In genomic region chr19:27216318-27216717, GRCm38 (mm10) we compare ENCODE assay signal across 8 mouse cellular contexts. TPM values are rescaled to one million over a fixed set of nuclear protein-coding genes. Genes with fewer than 3 reads are reported as not detected.
DNase-seq lines count a peak whose midpoint lies in the region; ATAC-seq and TF ChIP-seq lines count a peak whose summit lies in the region.

Gene Vldlr, plus strand, starts transcription at chr19:27216484.

- peak within 1 kb of the TSS; percentile 92 for H3K4me2 ChIP-seq in hindbrain, postnatal 0 days (ENCODE audit: low read depth, low read length)
- peak within 1 kb of the TSS; percentile 98 for H3K4me2 ChIP-seq in limb, embryonic 11.5 days (ENCODE audit: low read depth, severe bottlenecking)

- H3K27ac ChIP-seq in heart, adult 2 months, result peak within 1 kb of the TSS; percentile 87
- no peak within 1 kb of the TSS; the same call in 1 of the 2 replicates for H3K27ac ChIP-seq in bone marrow, adult 2 months (ENCODE audit: control insufficient read depth, insufficient read depth, low read depth, low read length, poor library complexity)
- H3K27ac ChIP-seq in hindbrain, postnatal 0 days, result peak within 1 kb of the TSS; percentile 89
- H3K27ac ChIP-seq in limb, embryonic 11.5 days (replicated peaks; ENCODE audit: low read depth, low read length), result no peak within 1 kb of the TSS

- H3K4me1 ChIP-seq in heart, adult 2 months (ENCODE audit: control insufficient read depth, insufficient read depth, low read length), result peaks cover 2% of the 10 kb centered on the region; the same call in 1 of the 2 replicates
- H3K4me1 ChIP-seq in bone marrow, adult 2 months (ENCODE audit: control insufficient read depth, insufficient read depth, low read length), result no peaks in the 10 kb centered on the region
- 0 out of 2 replicates have a peak, but pooled peaks cover 7% of the 10 kb centered on the region for H3K4me1 ChIP-seq in hindbrain, postnatal 0 days (ENCODE audit: insufficient read depth, low read length)
- peaks cover 4% of the 10 kb centered on the region; the same call in 1 of the 2 replicates for H3K4me1 ChIP-seq in limb, embryonic 11.5 days (ENCODE audit: control insufficient read depth, insufficient read depth, low read length)

- intact Hi-C loops in heart, adult 2 months (cut with DNase I), result loop anchor here (5.0 to 10.0 kb wide), 3 partner anchors 114 to 198 kb away; no protein-coding TSS in a partner anchor

- TF ChIP-seq CTCF in heart, adult 2 months (IDR thresholded peaks at IDR 0.05), result no peak
- TF ChIP-seq CTCF in bone marrow, adult 2 months (IDR thresholded peaks at IDR 0.05; ENCODE audit: control insufficient read depth, insufficient read depth, low read length), result no peak
- no peak for TF ChIP-seq CTCF in hindbrain, postnatal 0 days (IDR thresholded peaks at IDR 0.05; ENCODE audit: low read depth)

- no peak for TF ChIP-seq EP300 in heart, adult 2 months (IDR thresholded peaks at IDR 0.05; ENCODE audit: insufficient read depth, low read depth, low read length)

- ATAC-seq in hindbrain, postnatal 0 days, result no peak
- no peak for ATAC-seq in limb, embryonic 11.5 days (ENCODE audit: insufficient number of reproducible peaks, low FRiP score, low TSS enrichment, low read depth)

- H3K79me2 ChIP-seq in heart, adult 2 months (replicated peaks; ENCODE audit: control insufficient read depth, insufficient read depth, low read length), result no peaks in the 10 kb centered on the region

- 5% methylated on average over 11 of the region's 11 CpGs for WGBS in heart, adult 2 months
- WGBS in bone marrow, adult 2 months, result 15% methylated on average over 11 of the region's 11 CpGs
- WGBS in hindbrain, postnatal 0 days, result 1% methylated on average over 11 of the region's 11 CpGs
- WGBS in limb, embryonic 11.5 days, result 4% methylated on average over 11 of the region's 11 CpGs

- peak within 1 kb of the TSS; percentile 67 for H3K4me3 ChIP-seq in heart, adult 2 months
- H3K4me3 ChIP-seq in bone marrow, adult 2 months (replicated peaks; ENCODE audit: control insufficient read depth, low read depth, low read length), result peak within 1 kb of the TSS; percentile 22
- H3K4me3 ChIP-seq in hindbrain, postnatal 0 days (ENCODE audit: low read length), result peak within 1 kb of the TSS; percentile 91
- H3K4me3 ChIP-seq in limb, embryonic 11.5 days (ENCODE audit: low read depth, low read length), result peak within 1 kb of the TSS; percentile 65

- H3K9me3 ChIP-seq in hindbrain, postnatal 0 days (ENCODE audit: low read length), result no peaks in the 10 kb centered on the region
- H3K9me3 ChIP-seq in limb, embryonic 11.5 days (ENCODE audit: control insufficient read depth, low read length), result no peaks in the 10 kb centered on the region

- no peaks in the 10 kb centered on the region for H3K27me3 ChIP-seq in heart, adult 2 months (ENCODE audit: control insufficient read depth, insufficient read depth, low read length)
- H3K27me3 ChIP-seq in hindbrain, postnatal 0 days (ENCODE audit: insufficient read depth, low read length), result no peaks in the 10 kb centered on the region
- H3K27me3 ChIP-seq in limb, embryonic 11.5 days (ENCODE audit: control insufficient read depth, insufficient read depth, low read length), result peaks cover 5% of the 10 kb centered on the region; the same call in 1 of the 2 replicates

- TF ChIP-seq POLR2A in heart, adult 2 months (IDR thresholded peaks at IDR 0.05; ENCODE audit: insufficient read depth, low read depth, low read length), result no peak
- no peak for TF ChIP-seq POLR2A in bone marrow, adult 2 months (IDR thresholded peaks at IDR 0.05; ENCODE audit: borderline replicate concordance, control insufficient read depth, low read depth, low read length)

- H3K36me3 ChIP-seq in heart, adult 2 months (ENCODE audit: control insufficient read depth, insufficient read depth, low read length), result peaks cover 6% of the 10 kb centered on the region
- H3K36me3 ChIP-seq in hindbrain, postnatal 0 days (ENCODE audit: insufficient read depth, low read length), result no peaks in the 10 kb centered on the region
- no peaks in the 10 kb centered on the region for H3K36me3 ChIP-seq in limb, embryonic 11.5 days (ENCODE audit: control insufficient read depth, insufficient read depth, low read length)

- no peak for DNase-seq in heart, adult 2 months
- no peak for DNase-seq in heart, adult 11 months
- no peak for DNase-seq in gastrocnemius, adult 8-10 months (ENCODE audit: low spot score in 2 of 2)
- DNase-seq in hindbrain, postnatal 0 days (ENCODE audit: low spot score), result peak; percentile 48
- no peak for DNase-seq in limb, embryonic 11.5 days (ENCODE audit: low spot score)
- peak; percentile 37 for DNase-seq in right cerebral cortex, postnatal 4 days
- DNase-seq in urinary bladder, adult 18-20 months (ENCODE audit: low spot score in 2 of 2), result no peak

- H3K9ac ChIP-seq in heart, adult 2 months (ENCODE audit: low read depth, low read length), result peak within 1 kb of the TSS; percentile 77
- peak within 1 kb of the TSS; percentile 79 for H3K9ac ChIP-seq in hindbrain, postnatal 0 days (replicated peaks; ENCODE audit: low read length)
- peak within 1 kb of the TSS; percentile 44 for H3K9ac ChIP-seq in limb, embryonic 11.5 days (ENCODE audit: low read length)

RNA-seq across cellular contexts. Expression of gene Vldlr, which starts in this region (rescaled TPM):
- total RNA-seq in heart, adult 2 months (2021), result 100 to 1,000 TPM; 211 to 261 TPM
- polyA plus RNA-seq in heart, adult 2 months (2012; rRNA removed), result 72.6 and 125 TPM in 2 replicates
- polyA plus RNA-seq in bone marrow, adult 2 months (2011; ENCODE audit: insufficient read depth, insufficient read length, low replicate concordance, missing spikeins), result 0.47 and 0.70 TPM in 2 replicates
- total RNA-seq in gastrocnemius, adult 8-10 months (2022), result 100 to 1,000 TPM in 2 of 4 experiments, 10 to 100 TPM in 2; 67.6 to 124 (median 99.7) TPM
- 44.6 and 51.9 TPM in 2 replicates for total RNA-seq in hindbrain, postnatal 0 days (2014; rRNA removed)
- polyA plus RNA-seq in hindbrain, postnatal 0 days (2015; fragmentation: Nextera tagmentation; extraction: Ambion mirVana), result 34.2 and 34.4 TPM in 2 replicates
- polyA plus RNA-seq in limb, embryonic 11.5 days (2014; fragmentation: Nextera tagmentation; extraction: Ambion mirVana), result 2.2 and 2.4 TPM in 2 replicates

Comparison
In these comparisons a context has a peak if more than half of its experiments do, and no peak if none do; other contexts are left out.
1. RNA of gene Vldlr (polyA plus RNA-seq): 72.6 to 125 TPM in heart, adult 2 months and 34.2 to 34.4 TPM in hindbrain, postnatal 0 days; 2.2 to 2.4 TPM in limb, embryonic 11.5 days and 0.47 to 0.70 TPM in bone marrow, adult 2 months; every median in the first group is over 10 times any median in the second.
2. DNase-seq: peak in hindbrain, postnatal 0 days (single experiment) and right cerebral cortex, postnatal 4 days (single experiment); none in heart, adult 2 months (0 of 2), heart, adult 11 months (single experiment), gastrocnemius, adult 8-10 months (0 of 2), limb, embryonic 11.5 days (single experiment) and urinary bladder, adult 18-20 months (0 of 2).
3. H3K27ac ChIP-seq: peak in heart, adult 2 months (single experiment) and hindbrain, postnatal 0 days (single experiment); none in bone marrow, adult 2 months (single experiment) and limb, embryonic 11.5 days (single experiment).
4. H3K4me3 ChIP-seq: peak in every context shown above with its lines; median percentile 91 in hindbrain, postnatal 0 days; 67 in heart, adult 2 months; 65 in limb, embryonic 11.5 days; 22 in bone marrow, adult 2 months.
5. Peak in every context shown above with its lines, with median percentiles within 50 percentile points of each other: H3K9ac ChIP-seq.